Mouse (Mus musculus) kidney, adult 2 months (tissue): ENCODE measurements around the gene Fabp3. TPM values are rescaled to one million over a fixed set of nuclear protein-coding genes. Genes with fewer than 3 reads are reported as not detected.
A peak's percentile ranks its signal among the peaks of the same experiment; 100 is the strongest.

Experiments used
- DNase-seq: peaks from one replicate; pipeline ENCODE4 v3.0.0; 2021
- H3K27ac ChIP-seq: fragments of 200-500 bp; 2 replicates; pipeline ENCODE4 v1.5.1; 2012; ENCODE audit warnings: low read depth, low read length, control low read depth, inconsistent platforms; ENCODE audit not compliant: insufficient read depth
- H3K27me3 ChIP-seq: fragments of 200-500 bp; replicated peaks from 2 replicates; pipeline ENCODE4 v1.6.1; 2012; ENCODE audit warnings: mild to moderate bottlenecking, moderate library complexity, low read length, inconsistent platforms; ENCODE audit not compliant: control insufficient read depth, insufficient read depth
- H3K36me3 ChIP-seq: fragments of 200-500 bp; 2 replicates; pipeline ENCODE4 v1.6.1; 2012; ENCODE audit warnings: mild to moderate bottlenecking, moderate library complexity, low read length, inconsistent platforms; ENCODE audit not compliant: control insufficient read depth, insufficient read depth
- H3K4me1 ChIP-seq: fragments of 200-500 bp; 2 replicates; pipeline ENCODE4 v1.6.1; 2011; ENCODE audit warnings: low read length; ENCODE audit not compliant: control insufficient read depth, insufficient read depth
- H3K4me3 ChIP-seq: fragments of 200-500 bp; 2 replicates; pipeline ENCODE4 v1.5.1; 2011; ENCODE audit warnings: mild to moderate bottlenecking, low read depth, low read length, control low read depth; ENCODE audit not compliant: insufficient read depth
- CTCF ChIP-seq: fragments of 200-500 bp; conservative IDR thresholded peaks from 2 replicates; pipeline ENCODE4 v1.5.1; 2011; ENCODE audit warnings: low read depth, mild to moderate bottlenecking, control low read depth, low read length, moderate library complexity, mixed read lengths; ENCODE audit not compliant: insufficient read depth, insufficient read length
- POLR2A ChIP-seq: fragments of 200-500 bp; IDR thresholded peaks from one replicate; pipeline ENCODE4 v1.6.1; 2011; ENCODE audit warnings: low read depth, low read length, control low read depth
- WGBS: fragments of 180-500 bp; shearing (Covaris S2); methylation state at CpG from one replicate; pipeline ENCODE4 v1.1.7; 2018; 5-methylcytosine and 5-hydroxymethylcytosine counted together
- polyA plus RNA-seq: library from polyadenylated mRNA; depleted of rRNA; stranded (reverse); fragments of >200 nt; gene quantifications from 2 replicates; pipeline ENCODE4 v1.2.3, GENCODE M21; 2012

Gene Fabp3
- polyA plus RNA-seq, 1 experiment = 321 TPM

GRCm38 (mm10) chr4:130270089-130270488, 38.3 kb upstream of the Fabp3 start:
- TF ChIP-seq CTCF (no peak), POLR2A (no peak)
- H3K27me3 ChIP-seq = no peaks in the 10 kb centered on the region
- no peak for DNase-seq
- no peak overlapping the region for H3K4me3 ChIP-seq
- 87% methylated on average over 8 of the region's 8 CpGs for WGBS
- no peaks in the 10 kb centered on the region for H3K36me3 ChIP-seq
- peaks cover 12% of the 10 kb centered on the region for H3K4me1 ChIP-seq
- no peak overlapping the region for H3K27ac ChIP-seq

DNA sequence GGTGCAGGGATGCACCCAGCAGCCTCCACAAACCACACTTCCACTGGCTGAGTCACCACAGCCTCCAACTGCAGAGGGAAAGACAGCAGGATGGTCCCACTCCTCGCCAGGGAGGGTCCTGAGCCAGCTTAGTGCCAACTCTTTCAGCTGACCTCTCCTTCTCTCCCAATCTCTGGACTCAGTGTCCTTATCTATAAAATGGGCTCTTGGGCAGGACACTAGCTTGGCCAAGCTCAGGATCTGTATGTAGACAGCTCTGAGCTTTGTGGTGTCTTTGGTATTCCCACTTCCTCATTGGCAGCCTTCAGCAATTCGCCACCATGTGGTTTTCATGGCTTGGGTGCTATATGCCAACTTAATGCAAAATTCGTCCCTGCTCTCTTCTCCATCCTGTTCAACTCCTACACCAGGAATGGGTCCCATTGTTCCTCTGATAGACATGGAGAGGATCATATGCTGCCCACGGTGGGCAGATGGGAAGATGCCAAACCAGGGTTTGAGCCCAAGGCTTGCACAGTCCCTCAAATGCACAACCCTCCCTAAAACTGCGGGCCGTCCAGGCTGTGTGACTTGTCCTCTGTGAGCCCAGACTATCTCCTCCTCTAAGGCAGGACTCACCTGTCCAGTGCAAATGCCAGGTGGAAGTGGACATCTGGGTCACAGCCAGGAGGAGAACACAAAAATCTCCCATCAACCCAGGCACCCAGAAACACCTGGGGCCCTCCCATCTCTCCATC, 37.6 kb upstream of the Fabp3 start:
- WGBS = 89% methylated on average over 6 of the region's 6 CpGs
- Histone ChIP-seq H3K4me1 (peaks cover 12% of the 10 kb centered on the region), H3K27me3 (no peaks in the 10 kb centered on the region), H3K4me3 (no peak overlapping the region), H3K27ac (no peak overlapping the region), H3K36me3 (no peaks in the 10 kb centered on the region)
- DNase-seq = no peak
- TF ChIP-seq CTCF (no peak), POLR2A (no peak)

- DNase-seq = no peak
Measured at GRCm38 (mm10) chr4:130273698-130274345, 34.6 kb upstream of the Fabp3 start.

GRCm38 (mm10) chr4:130274346-130275015, 33.9 kb upstream of the Fabp3 start:
- DNase-seq = no peak
- Histone ChIP-seq H3K27me3 (no peaks in the 10 kb centered on the region), H3K27ac (no peak overlapping the region)

More at GRCm38 (mm10) chr4:130273698-130274345, 34.6 kb upstream of the Fabp3 start:
- Histone ChIP-seq H3K36me3 (no peaks in the 10 kb centered on the region), H3K27me3 (no peaks in the 10 kb centered on the region), H3K4me3 (no peak overlapping the region), H3K4me1 (no peaks in the 10 kb centered on the region), H3K27ac (no peak overlapping the region)
- TF ChIP-seq POLR2A (no peak), CTCF (no peak)
- 25% methylated on average over 12 of the region's 12 CpGs for WGBS

DNA sequence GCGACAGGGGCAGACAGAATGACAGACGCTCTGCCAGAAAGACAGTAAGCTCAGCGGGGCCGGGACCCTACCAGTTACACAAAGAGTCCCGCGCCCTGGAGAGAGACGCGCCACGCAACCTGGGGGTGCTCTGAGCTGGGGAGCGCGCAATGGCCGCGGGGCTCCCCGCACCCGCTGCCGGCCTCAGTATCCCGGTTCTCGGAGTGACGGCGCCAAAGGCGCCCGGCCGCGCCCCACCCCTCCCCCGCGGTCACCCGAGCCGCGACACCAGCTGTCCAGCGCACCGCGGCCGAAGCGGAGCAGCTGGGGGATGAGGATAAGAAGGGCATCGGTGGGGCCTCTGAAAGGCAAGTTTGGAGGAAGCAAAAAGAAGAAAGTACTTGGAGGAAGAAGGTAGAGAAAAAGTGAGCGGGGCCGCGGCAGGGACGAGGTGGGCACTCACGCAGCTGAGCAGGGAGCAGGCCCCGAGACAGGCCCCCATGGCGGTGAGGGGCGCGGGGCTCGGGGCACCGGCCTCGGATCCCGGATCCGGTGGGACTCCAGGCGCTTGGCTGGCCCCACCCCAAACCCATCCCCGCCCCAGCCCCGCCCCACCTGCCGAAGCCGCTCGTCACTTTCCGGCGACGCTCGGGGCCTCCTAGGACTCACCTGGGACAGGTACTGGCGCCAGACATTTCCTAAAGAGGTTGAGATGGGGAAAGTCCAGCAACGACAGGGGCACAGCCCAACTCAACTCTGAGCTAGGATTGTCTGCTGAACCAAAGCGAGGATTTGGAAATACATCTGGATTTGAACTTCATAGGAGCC, 33.2 kb upstream of the Fabp3 start:
- Histone ChIP-seq H3K4me1 (no peaks in the 10 kb centered on the region), H3K36me3 (no peaks in the 10 kb centered on the region), H3K27me3 (no peaks in the 10 kb centered on the region), H3K4me3 (peak overlapping the region; percentile 43), H3K27ac (no peak overlapping the region)
- peak; percentile 56 for DNase-seq
- no peak for TF ChIP-seq CTCF
- TF ChIP-seq POLR2A = no peak
- WGBS = 4% methylated on average over 62 of the region's 62 CpGs

More at GRCm38 (mm10) chr4:130274346-130275015, 33.9 kb upstream of the Fabp3 start:
- TF ChIP-seq CTCF = no peak
- no peak for TF ChIP-seq POLR2A
- WGBS = 2% methylated on average over 29 of the region's 29 CpGs
- H3K36me3 ChIP-seq = no peaks in the 10 kb centered on the region
- peak overlapping the region; percentile 43 for H3K4me3 ChIP-seq
- H3K4me1 ChIP-seq = no peaks in the 10 kb centered on the region

DNA sequence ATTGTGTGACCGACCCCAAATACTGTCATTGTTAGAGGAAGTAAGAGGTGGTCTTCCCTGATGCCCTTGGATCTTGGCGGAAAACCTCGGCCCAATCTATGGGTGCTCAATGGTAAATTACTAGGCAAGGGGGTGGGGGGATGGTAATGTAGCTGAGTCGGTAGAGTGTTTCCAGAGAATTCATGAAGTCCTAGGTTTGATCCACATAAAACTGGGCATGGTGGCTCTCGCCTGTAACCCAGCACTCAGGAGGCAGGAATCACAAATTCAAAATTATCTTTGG, 32.6 kb upstream of the Fabp3 start:
- no peak overlapping the region for H3K4me3 ChIP-seq
- H3K36me3 ChIP-seq = no peaks in the 10 kb centered on the region
- DNase-seq = no peak
- no peaks in the 10 kb centered on the region for H3K27me3 ChIP-seq
- 65% methylated on average over 5 of the region's 5 CpGs for WGBS
- TF ChIP-seq CTCF (no peak), POLR2A (no peak)
- no peaks in the 10 kb centered on the region for H3K4me1 ChIP-seq
- no peak overlapping the region for H3K27ac ChIP-seq
